Mouse (Mus musculus): Measurements from ENCODE around the gene Tex38. TPM values are rescaled to one million over a fixed set of nuclear protein-coding genes. Genes with fewer than 3 reads are reported as not detected.

Gene Tex38
- polyA plus RNA-seq (2012; fragmentation: generic; extraction: Trizol): not detected
- long read RNA-seq, experiment 1: 0 reads
- long read RNA-seq, experiment 2: 0 reads

DNA sequence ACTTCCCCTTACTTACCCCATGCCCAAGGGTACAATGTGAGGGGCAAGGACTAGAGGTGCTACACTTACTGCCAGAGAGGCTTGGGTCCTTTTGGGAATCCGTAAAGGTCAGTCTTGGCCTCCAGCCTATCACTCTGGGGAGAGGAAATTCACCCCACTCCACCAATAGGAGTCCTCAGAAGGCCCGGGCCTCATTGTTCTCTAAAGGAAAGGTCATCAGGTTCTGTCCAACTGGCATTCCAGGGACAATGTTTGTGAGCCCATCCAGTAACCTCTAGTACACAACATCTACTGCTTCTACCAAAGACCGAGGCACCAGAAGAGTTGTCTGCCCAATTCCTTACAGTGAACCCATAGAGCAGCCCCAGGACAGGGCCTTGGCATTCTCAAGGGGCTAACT, at the start of gene Tex38:
Gene Tex38, minus strand, starts transcription at position 101 of the 400 bp plus-strand sequence.
- peaks cover 15% of the 10 kb centered on the region for H3K36me3 ChIP-seq (ENCODE audit: control insufficient read depth, insufficient read depth)
- no peaks in the 10 kb centered on the region for H3K27me3 ChIP-seq (ENCODE audit: control insufficient read depth, insufficient read depth, insufficient read length)
- TF ChIP-seq CTCF (IDR thresholded peaks at IDR 0.05; ENCODE audit: control insufficient read depth, insufficient read depth, insufficient read length) (no peak), MYOG (IDR thresholded peaks at IDR 0.05; ENCODE audit: control insufficient read depth, extremely low read depth, insufficient read length) (no peak), MAX (IDR thresholded peaks at IDR 0.05) (no peak), CEBPB (IDR thresholded peaks at IDR 0.05; ENCODE audit: low read depth) (no peak), MYOD1 (IDR thresholded peaks at IDR 0.05; ENCODE audit: control insufficient read depth, insufficient read length, low read depth) (no peak), USF1 (IDR thresholded peaks at IDR 0.05; ENCODE audit: low read depth) (no peak), FOSL1 (IDR thresholded peaks at IDR 0.05; ENCODE audit: insufficient read depth, low read length, poor library complexity, severe bottlenecking) (no peak)
- H3K4me3 ChIP-seq (ENCODE audit: insufficient read depth, poor library complexity, severe bottlenecking): no peak within 1 kb of the TSS
- H3ac ChIP-seq (ENCODE audit: control insufficient read depth, insufficient read length, low read depth): no peak within 1 kb of the TSS
- H3K79me3 ChIP-seq (ENCODE audit: low read depth): no peaks in the 10 kb centered on the region
- no peaks in the 10 kb centered on the region for H3K79me2 ChIP-seq (ENCODE audit: control insufficient read depth, insufficient read depth)

DNA sequence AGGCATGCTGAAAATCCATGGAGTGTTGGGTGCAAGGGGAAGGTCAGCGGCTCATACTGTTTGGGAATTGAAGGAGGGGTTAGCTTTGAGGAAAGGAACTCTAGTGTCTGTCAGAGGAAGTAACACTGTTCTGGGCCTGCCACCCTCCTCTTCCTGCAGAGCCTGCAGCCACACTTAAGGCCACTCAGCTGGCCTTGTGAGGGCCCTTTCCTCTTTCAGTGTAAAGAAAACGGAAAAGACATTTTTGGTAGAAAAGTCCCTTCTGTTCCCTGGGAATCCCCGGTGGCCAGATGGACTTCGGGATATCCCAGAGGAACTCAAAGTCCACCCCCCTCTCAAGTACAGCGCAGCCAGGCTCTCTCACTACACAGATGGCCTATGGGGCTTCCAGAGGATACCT, 49.7 kb upstream of the Tex38 start:
- TF ChIP-seq CEBPB (IDR thresholded peaks at IDR 0.05; ENCODE audit: low read depth) (no peak), FOSL1 (IDR thresholded peaks at IDR 0.05; ENCODE audit: insufficient read depth, low read length, poor library complexity, severe bottlenecking) (no peak), CTCF (IDR thresholded peaks at IDR 0.05; ENCODE audit: control insufficient read depth, insufficient read depth, insufficient read length) (no peak), USF1 (IDR thresholded peaks at IDR 0.05; ENCODE audit: low read depth) (no peak), MYOD1 (IDR thresholded peaks at IDR 0.05; ENCODE audit: control insufficient read depth, insufficient read length, low read depth) (no peak), MYOG (IDR thresholded peaks at IDR 0.05; ENCODE audit: control insufficient read depth, extremely low read depth, insufficient read length) (no peak), MAX (IDR thresholded peaks at IDR 0.05) (no peak)
- Histone ChIP-seq H3K27me3 (ENCODE audit: control insufficient read depth, insufficient read depth, insufficient read length) (no peaks in the 10 kb centered on the region), H3K79me3 (ENCODE audit: low read depth) (no peaks in the 10 kb centered on the region), H3ac (ENCODE audit: control insufficient read depth, insufficient read length, low read depth) (no peak overlapping the region), H3K4me3 (ENCODE audit: insufficient read depth, poor library complexity, severe bottlenecking) (no peak overlapping the region), H3K79me2 (ENCODE audit: control insufficient read depth, insufficient read depth) (peaks cover 15% of the 10 kb centered on the region), H3K36me3 (ENCODE audit: control insufficient read depth, insufficient read depth) (peaks cover 20% of the 10 kb centered on the region)

DNA sequence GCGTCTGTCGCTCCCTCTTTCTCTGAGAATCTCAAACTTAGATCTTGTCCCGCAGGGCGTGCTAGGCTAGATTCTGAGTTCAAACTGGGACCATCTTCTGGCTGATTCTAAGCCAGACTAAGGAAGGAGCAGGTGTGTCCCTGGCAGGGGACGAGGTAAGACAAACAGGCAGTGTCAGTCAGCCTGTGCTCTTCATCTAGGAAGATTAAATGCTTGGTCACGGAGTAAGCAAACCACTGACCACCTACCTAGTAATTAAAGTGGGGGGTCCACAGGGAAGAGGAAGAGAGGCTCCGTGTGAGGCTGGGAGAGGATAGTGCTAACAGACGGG, 47.7 kb upstream of the Tex38 start:
- H3K79me3 ChIP-seq (ENCODE audit: low read depth): no peaks in the 10 kb centered on the region
- no peaks in the 10 kb centered on the region for H3K27me3 ChIP-seq (ENCODE audit: control insufficient read depth, insufficient read depth, insufficient read length)
- TF ChIP-seq CTCF (IDR thresholded peaks at IDR 0.05; ENCODE audit: control insufficient read depth, insufficient read depth, insufficient read length) (no peak), MYOD1 (IDR thresholded peaks at IDR 0.05; ENCODE audit: control insufficient read depth, insufficient read length, low read depth) (no peak), FOSL1 (IDR thresholded peaks at IDR 0.05; ENCODE audit: insufficient read depth, low read length, poor library complexity, severe bottlenecking) (no peak), MAX (IDR thresholded peaks at IDR 0.05) (no peak), USF1 (IDR thresholded peaks at IDR 0.05; ENCODE audit: low read depth) (no peak), MYOG (IDR thresholded peaks at IDR 0.05; ENCODE audit: control insufficient read depth, extremely low read depth, insufficient read length) (no peak), CEBPB (IDR thresholded peaks at IDR 0.05; ENCODE audit: low read depth) (no peak)
- H3K4me3 ChIP-seq (ENCODE audit: insufficient read depth, poor library complexity, severe bottlenecking): peak overlapping the region; percentile 79
- H3K36me3 ChIP-seq (ENCODE audit: control insufficient read depth, insufficient read depth): peaks cover 4% of the 10 kb centered on the region
- peaks cover 15% of the 10 kb centered on the region for H3K79me2 ChIP-seq (ENCODE audit: control insufficient read depth, insufficient read depth)
- H3ac ChIP-seq (ENCODE audit: control insufficient read depth, insufficient read length, low read depth): peak overlapping the region; percentile 68

DNA sequence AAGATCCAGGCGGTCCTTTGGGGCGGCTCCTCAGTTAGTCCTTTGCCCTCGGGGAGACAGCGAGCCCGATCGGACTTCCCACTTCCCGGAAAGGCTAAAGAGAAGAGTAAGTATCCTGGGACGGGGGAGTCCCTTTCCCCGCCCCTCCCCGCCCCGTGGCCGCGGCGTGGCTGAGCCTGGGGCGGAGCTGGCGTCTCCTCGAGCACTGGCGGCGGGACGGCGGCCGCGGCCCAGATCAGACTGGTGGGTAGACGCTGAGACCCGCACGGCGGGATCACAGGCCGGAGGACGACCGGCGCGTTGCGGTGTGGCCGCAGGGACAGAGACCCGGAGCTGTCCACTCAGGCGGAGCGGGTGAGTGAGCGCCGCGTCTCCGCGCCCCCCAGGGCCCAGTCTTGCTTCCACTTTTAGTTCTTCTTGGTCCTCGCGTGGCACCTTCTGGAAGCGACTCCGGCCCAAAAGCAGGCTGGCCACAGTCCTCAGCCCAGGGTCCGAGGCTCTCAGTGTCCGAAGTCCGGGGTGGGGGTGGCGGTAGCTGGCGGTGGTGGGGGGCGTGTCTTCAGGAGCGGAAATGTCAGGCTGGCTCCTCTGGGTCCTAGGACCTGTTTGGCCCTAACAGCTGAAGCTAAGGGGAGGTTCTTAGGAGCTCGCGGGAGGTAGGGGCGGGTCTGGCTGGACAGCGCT, 47.2 kb upstream of the Tex38 start, which contains the start of gene Mob3c:
Gene Mob3c, plus strand, starts transcription at position 205 of the 684 bp plus-strand sequence.
- Histone ChIP-seq H3K4me3 (ENCODE audit: insufficient read depth, poor library complexity, severe bottlenecking) (peak within 1 kb of the TSS; percentile 79), H3K27me3 (ENCODE audit: control insufficient read depth, insufficient read depth, insufficient read length) (no peaks in the 10 kb centered on the region), H3K79me2 (ENCODE audit: control insufficient read depth, insufficient read depth) (peaks cover 15% of the 10 kb centered on the region), H3ac (ENCODE audit: control insufficient read depth, insufficient read length, low read depth) (peak within 1 kb of the TSS; percentile 96), H3K79me3 (ENCODE audit: low read depth) (no peaks in the 10 kb centered on the region), H3K36me3 (ENCODE audit: control insufficient read depth, insufficient read depth) (peaks cover 3% of the 10 kb centered on the region)
- TF ChIP-seq FOSL1 (IDR thresholded peaks at IDR 0.05; ENCODE audit: insufficient read depth, low read length, poor library complexity, severe bottlenecking) (no peak), MYOD1 (IDR thresholded peaks at IDR 0.05; ENCODE audit: control insufficient read depth, insufficient read length, low read depth) (peak; percentile 72)

DNA sequence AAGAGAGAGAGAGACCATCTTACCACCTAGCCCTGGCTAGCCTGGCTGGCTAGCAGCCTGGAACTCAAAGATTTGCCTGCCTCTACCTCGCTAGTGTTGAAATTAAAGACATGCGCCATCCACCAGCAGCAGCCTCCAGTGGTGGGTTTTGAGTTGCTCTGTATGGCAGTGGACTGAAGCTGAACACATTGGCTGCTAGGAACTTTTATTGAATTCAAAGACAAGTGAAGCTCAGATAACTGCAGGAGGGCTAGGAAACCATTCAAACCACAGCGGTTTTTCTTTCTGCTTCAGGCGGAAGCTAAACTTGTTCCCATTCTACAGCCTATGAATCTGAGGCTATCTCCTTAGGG, 46.7 kb upstream of the Tex38 start:
- H3K79me3 ChIP-seq (ENCODE audit: low read depth): no peaks in the 10 kb centered on the region
- H3K36me3 ChIP-seq (ENCODE audit: control insufficient read depth, insufficient read depth): peaks cover 3% of the 10 kb centered on the region
- peak overlapping the region; percentile 79 for H3K4me3 ChIP-seq (ENCODE audit: insufficient read depth, poor library complexity, severe bottlenecking)
- peaks cover 15% of the 10 kb centered on the region for H3K79me2 ChIP-seq (ENCODE audit: control insufficient read depth, insufficient read depth)
- H3K27me3 ChIP-seq (ENCODE audit: control insufficient read depth, insufficient read depth, insufficient read length): no peaks in the 10 kb centered on the region
- H3ac ChIP-seq (ENCODE audit: control insufficient read depth, insufficient read length, low read depth): no peak overlapping the region
- TF ChIP-seq CEBPB (IDR thresholded peaks at IDR 0.05; ENCODE audit: low read depth): no peak
- no peak for TF ChIP-seq FOSL1 (IDR thresholded peaks at IDR 0.05; ENCODE audit: insufficient read depth, low read length, poor library complexity, severe bottlenecking)

DNA sequence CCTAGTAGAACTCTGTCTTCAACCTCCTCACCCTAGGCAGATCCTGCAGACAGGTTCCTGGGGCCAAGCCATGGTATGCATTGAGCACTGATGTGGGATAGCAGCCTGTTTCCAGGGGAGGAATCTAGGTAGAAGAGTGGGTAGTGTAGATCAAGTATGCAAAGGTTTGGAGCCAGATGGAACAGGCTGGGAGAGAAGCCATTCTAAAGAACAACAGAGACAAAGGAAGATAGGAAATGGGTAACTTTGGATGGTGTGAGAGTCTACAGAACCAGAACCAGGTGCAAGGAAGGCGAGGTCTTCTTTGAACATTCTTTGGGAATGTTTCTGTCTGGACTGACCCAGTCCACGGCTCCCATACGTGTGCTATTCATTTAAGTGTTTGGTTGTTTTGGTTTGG, 46.2 kb upstream of the Tex38 start:
- peaks cover 3% of the 10 kb centered on the region for H3K36me3 ChIP-seq (ENCODE audit: control insufficient read depth, insufficient read depth)
- H3K4me3 ChIP-seq (ENCODE audit: insufficient read depth, poor library complexity, severe bottlenecking): no peak overlapping the region
- peaks cover 15% of the 10 kb centered on the region for H3K79me2 ChIP-seq (ENCODE audit: control insufficient read depth, insufficient read depth)
- H3K79me3 ChIP-seq (ENCODE audit: low read depth): no peaks in the 10 kb centered on the region
- TF ChIP-seq MAX (IDR thresholded peaks at IDR 0.05) (no peak), FOSL1 (IDR thresholded peaks at IDR 0.05; ENCODE audit: insufficient read depth, low read length, poor library complexity, severe bottlenecking) (no peak), CEBPB (IDR thresholded peaks at IDR 0.05; ENCODE audit: low read depth) (no peak), MYOG (IDR thresholded peaks at IDR 0.05; ENCODE audit: control insufficient read depth, extremely low read depth, insufficient read length) (no peak), MYOD1 (IDR thresholded peaks at IDR 0.05; ENCODE audit: control insufficient read depth, insufficient read length, low read depth) (no peak), CTCF (IDR thresholded peaks at IDR 0.05; ENCODE audit: control insufficient read depth, insufficient read depth, insufficient read length) (no peak), USF1 (IDR thresholded peaks at IDR 0.05; ENCODE audit: low read depth) (no peak)
- no peaks in the 10 kb centered on the region for H3K27me3 ChIP-seq (ENCODE audit: control insufficient read depth, insufficient read depth, insufficient read length)
- H3ac ChIP-seq (ENCODE audit: control insufficient read depth, insufficient read length, low read depth): no peak overlapping the region

All from C2C12 (cell line).